Mouse (Mus musculus) lung, postnatal 0 days (tissue): ENCODE measurements around the gene Copb1. TPM values are rescaled to one million over a fixed set of nuclear protein-coding genes. Genes with fewer than 3 reads are reported as not detected.
"Not testable (repeated sequence)": the region's sequence is repeated elsewhere in the genome, so short reads cannot be mapped to it uniquely, and the experiment has no call there.

Experiments used
- ATAC-seq: fragments of 200-750 bp; cut with Nextera tagmentation; 2 replicates; pipeline ENCODE4 v1.8.0; 2017; ENCODE audit warnings: moderate library complexity
- DNase-seq: peaks from one replicate; pipeline ENCODE4 v3.0.0-alpha.2; 2016; ENCODE audit warnings: low spot score
- H3K27ac ChIP-seq: fragments of 300-500 bp; sonication (generic); 2 replicates; pipeline ENCODE4 v1.5.1; 2014; ENCODE audit warnings: antibody characterized with exemption, mild to moderate bottlenecking, low read length, mixed read lengths
- H3K27me3 ChIP-seq: fragments of 300-500 bp; sonication (generic); replicated peaks from 2 replicates; pipeline ENCODE4 v1.6.1; 2014; ENCODE audit warnings: low read length, mixed read lengths; ENCODE audit not compliant: insufficient read depth
- H3K36me3 ChIP-seq: fragments of 300-500 bp; sonication (generic); 2 replicates; pipeline ENCODE4 v1.6.1; 2014; ENCODE audit warnings: low read length, mixed read lengths; ENCODE audit not compliant: insufficient read depth
- H3K4me1 ChIP-seq: fragments of 300-500 bp; sonication (generic); 2 replicates; pipeline ENCODE4 v1.6.1; 2014; ENCODE audit warnings: antibody characterized with exemption, low read depth, low read length, mixed read lengths; ENCODE audit not compliant: insufficient read depth
- H3K4me2 ChIP-seq: fragments of 300-500 bp; sonication (generic); replicated peaks from 2 replicates; pipeline ENCODE4 v1.6.1; 2014; ENCODE audit warnings: low read depth, mild to moderate bottlenecking, low read length, moderate library complexity, mixed read lengths
- H3K4me3 ChIP-seq: fragments of 300-500 bp; sonication (generic); 2 replicates; pipeline ENCODE4 v1.5.1; 2014; ENCODE audit warnings: low read depth, low read length
- H3K9ac ChIP-seq: fragments of 300-500 bp; sonication (generic); replicated peaks from 2 replicates; pipeline ENCODE4 v1.6.1; 2014; ENCODE audit warnings: low read depth, mild to moderate bottlenecking
- H3K9me3 ChIP-seq: fragments of 300-500 bp; sonication (generic); 2 replicates; pipeline ENCODE4 v1.6.1; 2016; ENCODE audit warnings: low read length, mixed read lengths
- CTCF ChIP-seq: IDR thresholded peaks from 2 replicates; pipeline ENCODE4 v1.5.1; 2016; ENCODE audit warnings: antibody characterized with exemption, mild to moderate bottlenecking
- EP300 ChIP-seq: IDR thresholded peaks from 2 replicates; pipeline ENCODE4 v1.6.1; 2016; ENCODE audit warnings: antibody characterized with exemption, mild to moderate bottlenecking, control low read depth
- WGBS: fragments of 180-500 bp; shearing (Covaris S2); extraction: QIAGEN DNeasy Blood & Tissue Kit; methylation state at CpG from one replicate; pipeline ENCODE4 v1.1.7; 2014; 5-methylcytosine and 5-hydroxymethylcytosine counted together
- polyA plus RNA-seq: library from polyadenylated mRNA; unstranded; fragments of >200 nt; fragmentation: Nextera tagmentation; extraction: Ambion mirVana; gene quantifications from 2 replicates; pipeline ENCODE4 v1.2.1, GENCODE M21; 2015

Copb1 gene
- polyA plus RNA-seq, 1 experiment from 2014 or later, result 75.1 TPM

DNA sequence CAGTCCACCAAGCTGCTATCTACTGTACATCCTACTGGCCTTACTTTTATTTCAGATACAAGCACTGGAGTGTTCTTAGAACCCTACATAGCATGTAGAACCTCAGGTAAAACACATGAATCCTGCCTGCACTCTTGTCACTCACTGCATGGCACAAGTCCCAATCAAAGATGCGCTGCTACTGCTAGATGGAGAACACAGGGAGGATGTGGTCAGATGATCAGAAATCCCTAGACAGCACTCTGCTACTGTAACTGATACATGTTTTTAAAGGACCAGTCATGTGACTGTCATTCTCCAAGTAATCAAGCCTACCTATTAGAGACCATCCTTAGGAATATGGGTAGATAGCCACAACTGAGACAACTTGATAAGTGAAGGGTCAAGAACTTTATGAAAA lies 44.7 kb downstream of the Copb1 start:
- DNase-seq, result no peak
- H3K9ac ChIP-seq, result no peak overlapping the region
- no peaks in the 10 kb centered on the region for H3K4me1 ChIP-seq
- no peaks in the 10 kb centered on the region for H3K9me3 ChIP-seq
- WGBS, result 88% methylated on average over 1 of the region's 1 CpGs
- no peak overlapping the region for H3K27ac ChIP-seq
- no peak for ATAC-seq
- no peak overlapping the region for H3K4me2 ChIP-seq
- H3K36me3 ChIP-seq, result peaks cover 5% of the 10 kb centered on the region; the same call in 1 of the 2 replicates
- no peaks in the 10 kb centered on the region for H3K27me3 ChIP-seq
- TF ChIP-seq EP300, result no peak
- no peak overlapping the region for H3K4me3 ChIP-seq

DNA sequence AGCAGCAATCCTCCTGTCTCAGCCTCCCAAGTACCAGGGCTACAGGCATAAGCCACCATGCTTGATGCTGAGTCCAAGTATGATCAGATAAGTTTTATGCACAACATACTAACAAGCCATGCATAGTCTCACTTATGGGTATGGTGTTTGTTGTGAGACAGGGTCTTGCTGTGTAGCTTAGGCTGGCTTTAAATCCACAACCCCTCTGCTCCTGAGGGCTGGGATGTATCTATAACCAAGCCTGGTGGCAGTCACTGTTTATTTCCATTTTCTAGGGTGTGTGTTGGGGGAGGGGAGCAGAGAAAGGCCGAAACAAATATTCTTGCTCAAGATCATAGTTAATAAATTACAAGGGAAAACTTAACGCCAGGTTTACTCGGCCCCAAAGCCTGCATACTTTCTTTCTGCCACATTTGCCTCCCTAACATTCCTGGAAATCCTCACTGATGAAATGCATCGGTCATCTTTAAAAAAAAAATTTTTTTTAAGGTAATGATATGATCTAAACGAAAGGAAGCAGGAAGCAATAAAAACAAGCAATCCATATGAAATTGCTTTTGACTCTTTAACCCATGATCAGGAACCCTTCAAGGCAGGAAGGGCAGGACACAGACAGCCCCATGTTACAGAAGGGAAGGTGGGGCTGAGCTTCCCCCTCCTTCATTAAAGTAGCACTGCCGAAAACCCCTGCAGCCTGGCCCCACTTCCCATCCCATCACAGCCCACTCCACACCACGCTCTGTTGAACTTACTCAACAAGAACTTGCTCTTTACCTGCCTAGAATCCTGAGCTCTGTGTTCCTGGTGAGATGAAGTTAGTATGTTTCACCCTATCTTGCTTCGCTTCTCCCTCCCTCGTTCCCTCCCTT lies 50.8 kb downstream of the Copb1 start:
- 27% methylated on average over 9 of the region's 9 CpGs for WGBS
- Histone ChIP-seq H3K4me2 (no peak overlapping the region), H3K27ac (peak overlapping the region; percentile 66), H3K4me1 (peaks cover 9% of the 10 kb centered on the region; the same call in 1 of the 2 replicates), H3K27me3 (no peaks in the 10 kb centered on the region), H3K9ac (no peak overlapping the region), H3K9me3 (no peaks in the 10 kb centered on the region), H3K4me3 (no peak overlapping the region), H3K36me3 (no peaks in the 10 kb centered on the region)
- peak; percentile 65 for DNase-seq
- peak; percentile 43; the same call in 1 of the 2 replicates for TF ChIP-seq EP300
- no peak for TF ChIP-seq CTCF
- peak; percentile 13 for ATAC-seq

DNA sequence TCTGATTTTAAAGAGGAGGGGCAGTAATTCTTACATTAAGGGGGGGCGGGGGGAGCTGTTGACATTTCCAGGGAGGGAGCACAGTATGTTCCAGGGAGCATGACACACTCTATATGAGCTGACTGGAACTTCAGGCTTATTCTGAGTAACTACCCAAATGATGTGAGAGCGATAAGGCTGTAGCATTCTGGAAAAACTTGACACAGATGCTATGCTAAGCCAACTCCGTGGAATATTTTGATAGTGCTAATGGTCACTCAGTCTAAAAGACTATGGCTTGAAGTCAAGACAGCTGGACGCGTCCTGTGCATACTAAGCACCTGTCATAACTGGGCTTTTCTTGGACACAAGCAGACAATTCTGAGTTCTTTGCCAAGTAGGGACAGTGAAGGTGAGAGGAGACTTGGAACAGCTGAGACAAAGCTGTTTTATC lies 51.5 kb downstream of the Copb1 start:
- Histone ChIP-seq H3K4me2 (no peak overlapping the region), H3K27ac (peak overlapping the region; percentile 66), H3K27me3 (no peaks in the 10 kb centered on the region), H3K9ac (no peak overlapping the region), H3K4me1 (peaks cover 9% of the 10 kb centered on the region; the same call in 1 of the 2 replicates), H3K4me3 (no peak overlapping the region), H3K36me3 (no peaks in the 10 kb centered on the region), H3K9me3 (no peaks in the 10 kb centered on the region)
- WGBS, result 53% methylated on average over 5 of the region's 5 CpGs
- TF ChIP-seq CTCF, result 0 out of 2 replicates have a peak, but pooled peaks have one; percentile 12
- peak; percentile 99 for TF ChIP-seq EP300
- peak; percentile 87 for ATAC-seq
- peak; percentile 95 for DNase-seq

DNA sequence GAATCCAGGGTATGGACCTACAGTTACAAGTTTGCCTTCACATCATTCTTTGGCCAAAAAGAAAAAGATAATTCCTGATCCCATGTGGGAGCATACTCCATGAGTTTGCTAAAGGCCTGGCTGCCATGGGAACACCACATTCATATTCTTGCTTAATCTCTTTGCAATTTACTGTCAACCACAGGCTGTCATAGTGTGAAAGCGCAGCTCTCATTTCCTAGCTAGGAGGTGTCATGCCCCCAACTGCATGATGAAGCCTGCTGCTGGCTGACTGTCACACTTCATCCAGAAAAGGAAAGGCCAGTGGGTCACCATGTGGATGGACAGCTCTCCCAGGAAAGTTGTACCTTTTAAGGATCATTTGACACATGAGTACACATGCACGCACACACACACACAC lies 53.9 kb downstream of the Copb1 start:
- Histone ChIP-seq H3K36me3 (no peaks in the 10 kb centered on the region), H3K27ac (peak overlapping the region; percentile 64; the same call in 1 of the 2 replicates), H3K9me3 (no peaks in the 10 kb centered on the region), H3K4me2 (no peak overlapping the region), H3K4me1 (peaks cover 9% of the 10 kb centered on the region; the same call in 1 of the 2 replicates), H3K27me3 (no peaks in the 10 kb centered on the region), H3K9ac (no peak overlapping the region), H3K4me3 (no peak overlapping the region)
- TF ChIP-seq CTCF (no peak; the same call in 1 of the 2 replicates), EP300 (peak; percentile 76)
- DNase-seq (peak; percentile 88), ATAC-seq (peak; percentile 41)
- 62% methylated on average over 2 of the region's 2 CpGs for WGBS

DNA sequence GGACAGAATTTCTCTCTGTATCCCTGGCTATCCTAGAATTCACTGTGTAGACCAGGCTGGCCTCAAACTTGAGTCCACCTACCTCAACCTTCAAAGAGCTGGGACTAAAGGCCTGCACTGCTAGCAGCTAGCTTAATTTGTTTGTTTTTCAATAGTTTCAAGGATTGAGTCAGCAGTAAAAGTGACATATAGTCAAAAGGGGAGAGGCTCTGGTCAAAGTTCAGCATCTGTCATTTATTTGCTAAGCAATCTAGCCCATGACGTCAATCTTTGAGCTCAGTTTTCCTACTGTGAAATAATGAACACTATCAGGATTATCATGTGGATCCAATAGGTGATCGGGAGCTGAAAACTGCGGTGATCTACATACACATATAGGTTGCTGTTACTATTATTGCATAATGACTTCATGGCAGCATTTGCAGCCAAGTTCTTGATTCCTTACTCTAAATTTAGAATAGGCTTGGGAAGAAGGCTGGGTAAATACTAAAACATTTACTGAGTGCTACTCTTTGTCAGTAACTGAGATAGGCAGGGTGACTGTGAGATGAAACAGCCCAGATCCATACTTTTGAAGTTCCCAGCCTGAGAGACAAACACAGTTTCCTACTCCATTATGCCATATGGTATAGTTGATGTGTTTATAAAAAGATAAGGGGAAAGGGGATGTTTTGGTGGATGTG lies 54.9 kb downstream of the Copb1 start:
- Histone ChIP-seq H3K4me1 (peaks cover 9% of the 10 kb centered on the region; the same call in 1 of the 2 replicates), H3K4me3 (no peak overlapping the region), H3K27me3 (no peaks in the 10 kb centered on the region), H3K27ac (peak overlapping the region; percentile 44; the same call in 1 of the 2 replicates), H3K9me3 (no peaks in the 10 kb centered on the region), H3K9ac (no peak overlapping the region), H3K4me2 (no peak overlapping the region), H3K36me3 (no peaks in the 10 kb centered on the region)
- DNase-seq, result peak; percentile 82
- WGBS, result 52% methylated on average over 3 of the region's 3 CpGs
- TF ChIP-seq EP300 (peak; percentile 51), CTCF (no peak)
- no peak for ATAC-seq

DNA sequence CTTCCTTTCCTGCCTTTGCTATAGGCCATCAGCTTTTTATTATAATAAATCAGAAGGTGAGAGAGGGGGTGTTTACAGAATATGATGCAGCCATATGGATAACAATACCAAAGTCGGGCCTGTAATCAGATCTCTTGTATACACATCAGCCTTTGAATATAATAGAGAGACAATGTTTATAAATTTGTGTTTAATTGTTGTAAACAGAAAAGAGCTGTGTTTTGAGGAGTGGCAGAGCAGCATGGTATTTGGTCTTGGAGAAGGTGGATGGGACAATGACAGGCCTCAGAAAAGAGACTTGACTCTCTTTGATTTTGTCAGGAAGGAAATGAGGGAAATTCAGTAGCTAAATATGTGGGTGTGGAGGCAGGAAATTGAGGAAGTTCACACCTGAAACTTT lies 56.3 kb downstream of the Copb1 start:
- Histone ChIP-seq H3K27me3 (no peaks in the 10 kb centered on the region), H3K4me1 (no peaks in the 10 kb centered on the region; the same call in 1 of the 2 replicates), H3K36me3 (no peaks in the 10 kb centered on the region), H3K4me2 (no peak overlapping the region), H3K4me3 (no peak overlapping the region), H3K9ac (no peak overlapping the region), H3K9me3 (no peaks in the 10 kb centered on the region), H3K27ac (no peak overlapping the region)
- ATAC-seq, result peak; percentile 3; the same call in 1 of the 2 replicates
- TF ChIP-seq EP300, result peak; percentile 77
- TF ChIP-seq CTCF, result no peak
- WGBS, result 51% methylated on average over 1 of the region's 1 CpGs
- peak; percentile 53 for DNase-seq

DNA sequence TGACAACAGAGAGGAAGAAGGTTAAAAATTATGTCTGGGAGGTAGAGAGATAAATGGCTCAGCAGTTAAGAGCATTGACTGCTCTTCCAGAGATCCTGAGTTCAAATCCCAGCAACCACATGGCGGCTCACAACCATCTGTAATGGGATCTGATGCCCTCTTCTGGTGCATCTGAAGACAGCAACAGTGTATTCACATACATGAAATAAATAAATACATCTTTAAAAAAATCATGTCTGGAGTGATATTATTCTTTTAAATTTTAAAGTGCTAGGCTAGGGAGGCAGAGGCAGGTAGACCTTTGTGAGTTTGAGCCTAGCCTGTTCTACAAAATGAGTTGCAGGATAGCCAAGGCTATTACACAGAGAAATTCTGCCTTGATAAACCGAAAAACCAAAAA lies 57.9 kb downstream of the Copb1 start:
- not testable (repeated sequence) for H3K9ac ChIP-seq, H3K4me1 ChIP-seq, DNase-seq, H3K27me3 ChIP-seq, H3K4me3 ChIP-seq, H3K36me3 ChIP-seq, H3K9me3 ChIP-seq, H3K27ac ChIP-seq, H3K4me2 ChIP-seq, ATAC-seq
- WGBS, result 96% methylated on average over 2 of the region's 2 CpGs

DNA sequence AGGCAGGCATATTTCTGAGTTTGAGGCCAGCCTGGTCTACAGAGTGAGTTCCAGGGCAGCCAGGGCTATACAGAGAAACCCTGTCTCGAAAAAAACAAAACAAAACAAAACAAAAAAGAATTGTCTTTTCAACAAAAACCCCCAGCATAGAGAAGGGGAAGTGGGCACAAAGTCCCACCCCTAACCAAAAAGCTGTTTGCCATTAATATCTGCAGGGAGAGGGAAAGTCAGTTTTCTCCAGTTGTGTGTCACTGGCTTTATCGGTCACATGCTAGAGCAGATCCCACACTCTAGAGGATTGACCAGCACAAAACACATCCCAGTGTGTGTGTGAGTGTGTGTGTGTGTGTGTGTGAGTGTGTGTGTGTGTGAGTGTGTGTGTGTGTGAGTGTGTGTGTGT lies 59.7 kb downstream of the Copb1 start:
- ATAC-seq, H3K4me1 ChIP-seq, H3K9me3 ChIP-seq, H3K27me3 ChIP-seq, H3K36me3 ChIP-seq, H3K4me2 ChIP-seq, H3K9ac ChIP-seq, DNase-seq, H3K4me3 ChIP-seq, H3K27ac ChIP-seq: not testable (repeated sequence)
- WGBS, result 72% methylated on average over 2 of the region's 2 CpGs
